Mouse (Mus musculus): Measurements from ENCODE around the gene Dohh.

GRCm38 (mm10) chr10:81412586-81413309 is 28.5 kb downstream of the Dohh start:
- TF ChIP-seq EP300 (IDR thresholded peaks at IDR 0.05; ENCODE audit: insufficient read depth, low read depth, low read length) = no peak
- no peak for TF ChIP-seq POLR2A (IDR thresholded peaks at IDR 0.05; ENCODE audit: insufficient read depth, low read length)
- no peak for TF ChIP-seq CTCF (IDR thresholded peaks at IDR 0.05; ENCODE audit: low read depth, low read length)
